Mouse (Mus musculus) gonadal fat pad, adult 2 months (tissue): ENCODE measurements at regions not wholly inside any gene's neighbourhood (a gene's known extent, or its start where the extent isn't known, plus 50 kb on each side); places are given as distances from the start of the nearest gene placed in this dataset.

ENCODE experiments used
- DNase-seq: peaks from one replicate; pipeline ENCODE4 v3.0.0-alpha.2; 2012; ENCODE audit warnings: low read depth

DNA sequence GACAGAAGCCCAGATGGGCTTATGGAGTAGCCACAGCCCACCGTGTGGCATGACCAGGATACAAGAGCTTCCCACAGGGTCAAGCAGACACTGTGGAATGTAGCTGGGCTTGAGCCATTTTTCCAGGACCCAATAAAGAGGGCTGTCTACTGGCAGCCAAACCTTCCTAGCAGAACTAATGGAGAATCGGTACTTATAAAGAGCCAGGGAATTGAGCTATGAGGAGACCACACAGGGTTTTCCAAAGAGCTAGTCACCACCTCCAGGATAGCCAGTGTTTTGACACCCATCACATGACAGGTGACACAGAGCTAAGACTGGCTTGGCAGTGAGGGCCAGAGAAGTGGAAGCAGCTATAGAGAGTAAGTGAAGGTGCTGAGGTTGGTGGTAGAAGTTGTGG lies 149.9 kb downstream of the Map2k4 start:
- DNase-seq: no peak

DNA sequence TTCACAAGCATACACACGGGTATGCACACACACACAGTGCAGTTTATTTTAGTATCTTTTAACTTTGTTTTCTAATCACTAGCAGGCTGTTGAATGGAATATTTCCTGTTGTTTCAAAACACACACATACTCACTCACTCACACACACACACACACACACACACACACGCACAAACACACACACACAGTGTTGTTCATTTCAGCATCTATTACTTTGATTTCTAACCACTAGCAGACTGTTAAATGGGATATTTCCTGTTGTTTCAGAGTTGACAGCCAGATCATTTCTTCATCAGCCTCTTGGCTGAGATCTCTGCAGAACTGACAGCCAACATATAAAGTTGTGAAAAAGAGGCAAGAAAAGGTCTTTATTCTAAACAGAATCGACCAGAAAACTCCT lies 150.9 kb downstream of the Map2k4 start:
- DNase-seq: no peak

DNA sequence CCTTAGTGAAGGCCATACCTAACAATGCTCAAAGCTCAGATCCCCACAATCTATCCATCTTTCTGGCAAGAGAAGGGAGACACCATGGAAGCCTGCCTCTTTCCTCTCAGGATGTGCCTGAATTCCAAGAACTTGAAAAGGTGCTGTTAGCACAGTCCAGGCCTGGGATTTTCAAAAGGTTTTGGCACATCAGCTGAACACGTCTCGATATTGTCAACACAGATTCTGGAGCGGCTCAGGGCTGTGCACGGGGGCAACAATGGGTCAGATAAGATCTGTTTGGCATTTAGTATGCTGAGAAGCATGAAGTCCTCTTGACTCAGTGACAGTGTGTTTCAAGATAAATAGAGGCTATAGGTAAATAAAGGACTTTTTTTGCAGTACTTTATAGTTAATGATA lies 152.8 kb downstream of the Map2k4 start:
- DNase-seq: no peak

DNA sequence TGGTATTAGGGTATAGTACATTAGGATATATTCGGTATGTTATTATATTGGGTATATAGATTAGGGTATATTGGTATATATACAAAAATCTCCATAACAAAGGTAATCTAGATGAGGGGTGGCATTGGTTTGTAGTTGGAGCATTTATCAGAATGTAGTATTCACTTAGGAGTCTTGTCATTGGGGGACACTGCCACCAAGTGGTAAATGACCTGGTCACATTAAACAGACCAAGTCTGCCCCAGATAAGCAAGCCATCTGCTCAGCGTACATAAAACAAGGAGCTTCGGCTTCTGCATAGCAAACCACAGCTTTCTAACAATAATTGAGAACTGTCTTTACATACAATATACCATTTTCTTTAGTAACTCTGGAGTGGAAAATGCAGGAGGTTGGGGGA lies 156.9 kb downstream of the Map2k4 start:
- no peak for DNase-seq

DNA sequence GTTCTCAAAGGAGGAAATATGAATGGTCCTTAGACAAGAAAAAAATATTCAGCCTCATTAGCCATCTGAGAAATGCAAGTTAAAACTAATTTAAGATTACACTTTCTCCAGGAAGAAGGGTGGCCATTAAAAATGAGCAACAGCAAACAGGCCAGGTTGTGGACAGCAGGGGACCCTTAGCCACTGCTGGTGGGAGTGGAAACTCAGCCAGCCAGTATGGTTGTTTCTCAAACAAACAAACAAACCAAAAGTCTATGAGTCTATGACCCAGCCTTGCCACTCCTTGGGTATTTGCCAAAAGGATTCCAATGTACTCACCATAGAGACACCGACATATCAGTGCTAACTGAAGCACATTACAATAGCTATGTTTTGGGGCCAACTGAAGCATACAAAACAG lies 157.7 kb downstream of the Map2k4 start:
- DNase-seq: no peak

DNA sequence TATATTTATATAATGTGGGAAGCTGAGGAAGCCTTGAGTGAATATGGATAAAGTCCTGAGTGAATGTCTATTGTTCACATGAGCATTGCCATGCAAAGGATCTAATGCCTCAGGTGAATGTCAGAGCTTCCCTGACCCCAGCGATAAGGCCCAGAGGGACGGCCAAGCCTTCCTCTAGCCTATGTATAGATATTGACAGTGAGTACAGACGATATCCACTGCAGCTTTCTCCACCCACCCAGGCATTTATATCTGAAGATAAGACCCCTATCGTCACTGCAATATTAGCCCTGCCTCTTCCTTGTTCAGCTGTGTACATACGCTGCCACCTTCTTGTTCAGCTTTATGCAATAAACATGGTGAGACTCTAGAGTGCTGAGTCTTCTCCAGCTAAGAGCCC lies 158.8 kb downstream of the Map2k4 start:
- no peak for DNase-seq

DNA sequence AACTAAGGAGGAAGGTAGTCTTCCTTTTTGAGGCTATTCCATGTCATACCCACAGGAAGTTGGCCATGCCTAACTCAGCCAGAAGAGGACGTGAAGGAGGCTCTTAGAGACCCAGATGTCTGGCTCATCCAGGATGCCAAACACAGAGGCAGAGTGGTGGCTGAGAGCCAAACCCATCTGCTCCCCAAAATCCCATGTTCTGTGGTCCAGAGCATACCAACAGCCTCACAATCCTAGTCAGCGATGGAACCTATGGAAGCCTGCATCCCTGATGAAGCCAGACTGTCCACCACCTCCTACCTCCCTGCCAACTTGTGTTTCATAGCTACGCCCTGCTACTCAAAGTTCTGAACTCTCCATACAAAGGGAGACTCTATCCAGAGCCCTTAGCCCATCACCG lies 169.1 kb downstream of the Map2k4 start:
- DNase-seq: no peak

DNA sequence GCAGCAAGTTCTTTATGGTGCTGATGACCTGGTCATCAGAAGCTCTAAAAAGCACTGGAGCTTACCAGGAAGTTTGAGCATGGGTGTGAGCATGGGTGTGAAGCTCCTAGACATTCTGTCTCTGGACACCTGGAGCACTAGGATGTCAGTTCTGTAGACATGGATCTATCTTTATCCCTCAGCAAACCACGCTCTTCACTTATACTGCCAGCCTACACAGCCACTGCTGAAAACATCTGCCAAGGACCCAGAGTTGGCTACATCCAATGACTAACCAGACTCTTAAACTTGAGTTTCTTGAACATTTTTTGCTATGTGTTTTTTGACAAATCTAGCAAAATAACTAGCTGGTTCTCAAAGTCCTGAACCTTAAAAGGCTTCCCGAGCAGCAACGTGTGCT lies 177.6 kb downstream of the Map2k4 start:
- DNase-seq: no peak

DNA sequence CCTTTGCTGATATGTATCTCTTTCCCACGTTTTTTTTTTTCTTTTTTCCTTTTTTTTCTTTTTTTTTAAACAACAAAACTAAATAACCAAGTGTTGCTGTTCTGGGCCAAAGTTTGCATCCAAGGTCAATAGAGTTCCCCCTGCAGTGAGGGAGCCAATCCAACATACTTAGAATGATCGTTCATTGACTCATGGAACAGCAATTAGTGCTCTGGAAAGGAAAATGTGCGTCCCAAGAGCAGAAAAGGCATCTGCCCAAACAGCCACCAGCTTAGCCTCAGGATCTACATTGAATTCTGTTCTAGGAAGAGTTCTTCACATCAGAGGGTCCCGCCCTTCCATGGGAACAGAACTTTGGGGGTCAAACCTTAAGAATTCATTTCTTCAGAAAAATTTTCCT lies 179.0 kb downstream of the Map2k4 start:
- DNase-seq: no peak

DNA sequence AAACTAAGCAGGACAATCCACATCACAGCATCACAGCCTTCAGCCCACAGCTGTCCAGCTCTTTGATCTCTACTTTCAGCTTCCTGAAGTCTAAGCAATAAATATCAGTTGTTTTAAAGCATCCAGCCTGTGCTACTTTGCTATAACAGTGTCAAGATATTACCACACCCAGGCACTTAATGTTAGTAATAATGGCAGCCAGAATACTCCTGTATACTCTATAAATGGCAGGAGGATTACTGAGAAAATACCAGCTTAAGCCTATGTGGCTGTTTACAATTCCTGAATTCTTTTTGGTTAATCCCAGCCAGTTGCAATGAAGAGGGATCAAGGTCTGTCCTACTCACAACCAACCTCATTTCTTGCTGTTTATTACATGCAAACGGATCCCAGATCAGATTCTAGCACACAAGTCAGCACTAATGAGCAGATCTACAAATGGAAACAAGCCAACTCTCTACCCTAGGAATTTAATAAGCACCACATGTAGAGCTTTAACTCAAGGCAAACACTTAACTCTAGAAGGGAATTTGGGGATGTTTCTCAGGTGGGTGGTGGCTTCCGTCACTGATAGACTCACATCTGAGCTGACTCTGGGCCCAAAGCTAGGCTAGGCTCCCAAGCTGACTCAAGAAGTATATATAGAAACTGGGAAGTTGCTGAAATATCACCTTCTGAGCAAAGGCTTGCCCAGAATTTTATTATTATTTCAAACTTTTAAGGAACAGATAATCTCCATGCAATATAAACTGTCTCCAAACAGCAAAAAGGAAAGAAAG lies 190.6 kb downstream of the Map2k4 start:
- DNase-seq: no peak

DNA sequence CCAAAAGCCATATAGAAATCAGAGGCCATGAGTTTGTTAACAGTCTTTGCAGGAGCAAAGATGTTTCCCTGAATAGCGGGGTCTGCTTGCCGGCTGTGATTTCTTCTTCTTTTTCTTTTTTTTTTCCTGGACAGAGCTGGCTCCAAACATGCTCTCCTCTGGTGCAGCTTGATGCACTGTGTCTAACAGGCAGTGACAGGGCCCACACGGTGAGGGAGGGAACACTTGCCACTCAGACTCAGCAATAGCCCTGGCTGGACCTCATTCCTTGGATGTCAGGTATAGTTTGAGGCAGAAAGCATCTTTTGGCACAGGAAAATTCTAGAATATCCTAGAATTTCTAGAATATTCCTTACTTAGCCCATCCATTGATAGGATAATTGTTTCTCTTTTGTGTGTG lies 199.6 kb downstream of the Map2k4 start:
- DNase-seq: no peak

DNA sequence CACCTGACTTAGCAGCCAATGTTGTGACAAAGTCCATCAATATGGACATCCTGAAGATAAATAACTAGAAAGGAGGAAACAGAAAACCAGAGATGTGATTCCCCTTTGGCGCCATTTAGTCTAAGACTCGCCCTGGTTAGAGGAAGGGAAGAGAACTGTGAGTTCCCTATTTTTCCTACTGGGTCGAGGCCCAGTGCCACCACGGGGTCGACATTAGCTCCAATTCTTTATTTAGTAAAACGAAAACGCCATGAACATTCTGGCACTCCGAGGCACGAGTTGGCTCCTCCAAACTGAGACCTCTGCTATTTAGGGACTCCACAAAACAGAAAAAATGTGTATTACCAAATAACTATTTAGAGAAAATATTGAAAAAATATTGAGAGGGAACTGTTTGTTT lies 220.3 kb downstream of the Map2k4 start:
- DNase-seq: no peak

DNA sequence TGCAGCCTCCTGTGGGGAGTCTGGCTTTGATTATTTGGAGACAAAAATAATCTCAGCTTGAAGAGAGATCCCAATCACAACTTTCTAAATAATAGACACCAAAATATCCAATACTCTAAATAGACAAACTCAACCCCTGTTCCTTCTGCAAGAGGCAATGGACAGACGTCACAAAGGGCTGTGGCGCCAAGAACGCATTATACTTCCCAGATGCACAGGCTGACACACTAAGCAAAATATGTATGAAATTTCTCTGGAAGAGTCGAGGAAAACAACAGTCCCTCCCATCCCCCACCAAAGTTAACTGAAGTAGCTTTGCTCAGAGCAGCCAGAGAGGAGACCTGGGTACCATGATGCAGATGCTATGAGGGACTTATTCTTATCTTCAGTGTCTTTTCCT lies 229.9 kb downstream of the Map2k4 start:
- DNase-seq: no peak

DNA sequence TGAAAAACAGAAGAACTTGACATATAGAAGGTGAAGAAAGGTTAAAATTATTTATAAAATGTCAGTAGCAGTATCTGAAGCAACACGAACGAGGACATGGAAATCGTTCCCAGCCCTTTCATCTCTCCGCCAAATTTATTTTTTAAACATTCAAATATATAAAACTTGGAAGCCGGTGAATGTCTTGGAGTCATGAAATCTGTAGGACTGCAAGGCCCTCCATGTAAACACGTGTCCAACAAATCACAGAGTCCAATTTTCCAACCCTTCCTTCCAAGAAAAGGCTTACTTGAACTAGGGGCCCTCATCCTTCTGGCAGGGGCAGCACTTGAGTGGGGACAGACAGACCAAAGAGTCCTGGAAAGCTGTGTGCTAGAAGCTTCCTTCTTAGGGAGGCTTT lies 237.0 kb downstream of the Map2k4 start:
- no peak for DNase-seq

DNA sequence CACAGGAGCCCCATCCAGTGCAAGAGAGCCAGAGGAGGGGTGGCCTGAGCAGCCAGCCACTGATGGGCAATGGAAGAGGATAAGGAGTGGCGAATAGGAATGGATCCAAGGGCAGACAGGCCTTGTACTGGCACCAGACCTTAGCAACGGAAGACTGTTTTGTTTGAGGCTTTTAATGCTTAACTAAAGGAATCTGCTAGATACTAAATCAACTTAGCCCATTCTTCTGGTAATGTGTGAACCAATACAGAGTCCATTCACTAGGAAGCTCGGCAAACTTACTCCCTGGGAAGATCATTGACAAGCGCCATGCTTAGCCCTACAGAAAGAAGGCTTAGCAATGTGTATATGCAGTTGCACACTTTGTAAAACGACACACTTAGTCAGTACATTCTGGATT lies 243.8 kb downstream of the Map2k4 start:
- no peak for DNase-seq

DNA sequence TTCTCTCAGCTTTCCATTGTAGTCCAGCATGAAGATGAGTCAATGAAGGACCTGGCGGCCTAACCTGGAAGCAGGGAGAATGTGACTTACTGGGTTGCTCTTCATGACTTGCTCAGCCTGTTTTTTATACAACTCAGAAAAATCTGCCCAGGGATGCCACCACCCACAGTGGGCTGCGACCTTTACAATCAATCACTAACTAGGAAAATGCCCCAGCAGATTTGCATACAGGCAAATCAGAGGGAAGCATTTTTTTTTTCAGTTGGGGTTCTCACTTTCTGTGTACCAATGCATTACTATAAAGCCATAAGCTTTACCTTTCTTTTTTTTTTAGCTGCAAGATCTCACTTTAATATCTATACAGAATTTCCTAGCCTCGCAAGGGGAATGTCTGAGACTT lies 244.5 kb downstream of the Map2k4 start:
- DNase-seq: no peak

DNA sequence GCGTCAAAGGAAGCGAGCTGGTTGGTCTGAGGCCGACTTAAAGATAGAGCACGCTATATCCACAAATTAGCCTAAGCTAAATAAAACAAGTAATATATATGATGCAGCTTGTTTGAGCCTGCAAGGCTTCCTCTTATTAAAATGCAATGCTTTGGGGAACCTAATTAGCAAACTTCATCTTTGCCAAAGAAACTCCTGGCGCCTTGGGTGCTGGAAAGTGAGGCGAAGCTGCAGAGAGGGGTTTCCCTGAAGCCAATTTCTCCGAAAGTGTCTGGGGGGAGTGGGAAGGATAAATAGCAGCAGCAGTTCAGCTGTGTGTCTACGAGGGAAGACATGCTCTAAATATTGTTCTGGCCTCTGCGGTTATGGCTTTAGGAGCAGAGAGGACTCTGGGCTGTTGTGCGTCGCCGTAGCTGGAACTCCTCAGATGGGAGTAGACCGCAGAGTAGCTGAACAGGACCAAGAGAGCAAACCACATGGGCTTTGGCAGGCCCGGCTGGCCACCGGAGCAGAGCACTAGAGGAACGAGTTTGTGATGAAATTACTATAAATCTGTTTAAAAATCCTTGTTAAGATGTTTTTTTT lies 251.0 kb downstream of the Map2k4 start:
- no peak for DNase-seq

DNA sequence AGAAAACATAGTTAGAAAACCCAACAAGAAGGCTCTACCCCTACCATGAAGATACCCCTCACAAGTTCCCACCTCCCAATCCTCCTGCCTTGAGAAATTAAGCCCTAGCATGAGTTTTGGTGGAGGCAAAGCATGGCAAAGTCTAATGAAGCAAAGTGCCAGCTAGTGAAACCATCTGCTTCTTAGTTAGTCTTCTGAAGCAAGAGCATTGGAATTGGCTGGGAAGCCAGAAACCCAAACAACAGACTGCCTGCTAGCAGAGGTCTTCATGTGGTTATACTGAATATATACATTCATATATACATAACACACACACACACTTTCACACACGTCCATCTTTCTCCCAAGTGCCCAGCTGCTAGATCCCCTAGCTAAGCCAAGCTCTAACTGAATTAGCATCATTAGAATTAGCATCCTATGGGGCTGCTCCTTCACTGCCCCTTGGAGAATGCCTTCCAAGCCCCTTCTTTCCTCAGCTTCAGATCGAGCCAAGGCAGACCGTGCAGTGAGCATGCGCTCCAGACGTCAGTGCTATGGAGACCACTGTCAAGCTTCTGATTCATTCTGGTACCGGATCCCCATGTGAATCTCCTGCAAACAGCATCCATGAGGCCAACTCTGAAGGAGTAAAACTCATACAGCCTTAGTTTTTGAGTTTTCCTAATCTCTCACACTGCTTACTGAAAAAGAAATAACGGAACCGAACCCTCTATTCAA lies 252.2 kb downstream of the Map2k4 start:
- no peak for DNase-seq

DNA sequence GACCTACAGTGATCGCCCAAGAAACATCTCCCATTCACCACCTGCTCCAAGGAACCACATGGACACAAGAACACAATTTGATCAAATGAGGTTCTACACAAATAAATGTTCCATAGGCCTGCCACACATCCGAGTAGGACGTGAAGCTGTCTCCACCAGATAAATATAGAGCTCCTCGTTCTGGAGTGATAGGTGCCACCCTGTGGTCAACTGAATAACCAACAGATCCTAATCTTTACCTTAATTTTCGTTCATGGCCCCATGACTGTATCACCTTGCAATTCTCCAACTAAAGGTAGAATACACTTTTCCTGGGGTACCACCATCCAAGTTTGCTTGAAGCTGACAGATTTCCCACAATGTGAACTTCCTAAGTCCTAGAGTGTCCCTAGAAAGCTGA lies 257.4 kb downstream of the Map2k4 start:
- no peak for DNase-seq

DNA sequence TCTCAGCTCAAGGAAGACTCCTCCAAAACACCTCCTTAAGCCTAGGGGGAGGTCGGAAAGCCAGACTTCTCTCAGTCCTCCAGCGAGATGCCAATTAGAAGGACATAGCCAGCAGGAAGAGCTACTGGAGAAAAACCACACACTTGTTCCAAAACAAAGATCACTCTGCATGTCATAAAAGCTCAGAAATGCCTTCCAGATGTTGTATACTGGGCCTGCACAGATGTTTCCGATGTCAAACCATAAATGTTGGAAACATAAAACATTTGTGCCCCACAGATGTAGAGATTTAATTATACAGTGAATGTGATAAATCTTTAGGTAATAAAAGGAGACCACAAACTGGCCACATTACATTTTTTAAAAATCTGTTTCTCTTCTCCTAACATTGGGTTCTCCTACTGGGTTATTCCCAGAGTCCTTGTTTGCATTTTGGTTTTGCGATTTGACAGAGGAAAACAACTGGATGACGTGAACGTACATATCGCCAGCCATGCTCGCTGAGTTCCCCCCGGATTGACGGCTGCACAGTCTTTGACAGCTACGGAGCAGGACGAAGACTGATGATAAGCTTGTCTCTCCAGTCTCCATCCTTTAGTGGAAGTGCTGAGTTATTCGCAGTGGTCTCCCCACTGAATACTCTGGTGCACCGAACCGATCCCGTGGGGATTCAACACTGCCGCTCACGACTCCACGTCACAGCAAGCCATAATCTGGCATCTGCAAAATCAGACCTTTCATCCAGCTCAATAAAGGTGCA lies 235.5 kb upstream of the Myocd start:
- DNase-seq: no peak

DNA sequence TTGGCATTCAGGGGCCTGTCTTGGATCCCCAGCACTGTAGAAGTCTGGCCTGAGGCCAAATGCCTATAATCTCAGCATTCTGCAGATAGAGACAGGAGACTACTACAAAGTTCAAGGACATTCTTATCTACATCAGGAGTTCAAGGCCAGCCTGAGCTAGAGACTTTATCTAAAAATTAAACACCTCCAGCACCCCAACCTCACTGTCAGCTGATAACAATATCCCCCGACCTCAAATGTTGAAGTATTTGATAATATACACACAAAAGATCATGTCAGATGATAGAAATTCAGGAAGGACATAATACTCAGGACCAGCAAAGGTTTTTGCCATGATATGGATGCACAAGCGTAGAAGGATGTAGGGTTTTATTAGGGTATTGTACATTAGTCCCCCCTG lies 228.2 kb upstream of the Myocd start:
- no peak for DNase-seq

DNA sequence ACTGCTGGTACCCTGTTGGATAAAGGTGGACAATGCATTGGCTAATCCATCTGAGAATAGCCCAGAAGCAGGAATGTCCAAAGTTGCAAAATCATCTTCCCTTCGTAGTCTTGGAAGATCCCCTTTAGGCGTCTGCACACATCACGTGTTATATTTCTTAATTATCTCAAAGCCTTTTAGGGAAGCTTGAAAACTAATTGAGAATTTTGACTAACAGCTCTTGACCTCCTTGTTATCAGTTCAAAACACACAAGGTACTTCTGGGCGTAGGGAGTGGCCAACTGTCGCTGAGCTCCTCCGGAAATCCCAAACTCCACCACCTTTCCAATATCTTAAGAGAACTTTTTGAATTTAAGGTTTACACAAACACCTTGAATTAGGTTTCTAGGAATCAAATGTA lies 227.6 kb upstream of the Myocd start:
- no peak for DNase-seq

DNA sequence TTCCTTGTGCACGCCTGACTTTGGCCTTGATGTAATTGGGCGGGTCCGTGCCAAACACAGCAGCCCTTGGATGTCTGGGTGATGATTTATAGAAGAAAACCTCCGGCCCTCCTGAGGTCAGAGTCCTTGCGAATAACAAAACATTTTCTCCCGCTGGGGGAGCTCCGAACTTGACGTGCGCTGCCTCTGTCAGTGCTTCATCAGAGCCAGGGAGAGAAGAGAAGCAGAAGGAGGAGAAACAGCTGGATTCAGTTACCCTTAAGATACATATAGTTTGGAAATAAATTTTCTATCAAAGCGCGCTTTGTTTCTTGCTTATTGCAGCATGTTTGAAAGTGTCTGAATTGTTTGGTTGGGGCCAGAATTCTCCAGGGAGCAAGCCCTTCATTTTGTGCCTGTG lies 225.2 kb upstream of the Myocd start:
- DNase-seq: no peak
